In the genomic region with DNA sequence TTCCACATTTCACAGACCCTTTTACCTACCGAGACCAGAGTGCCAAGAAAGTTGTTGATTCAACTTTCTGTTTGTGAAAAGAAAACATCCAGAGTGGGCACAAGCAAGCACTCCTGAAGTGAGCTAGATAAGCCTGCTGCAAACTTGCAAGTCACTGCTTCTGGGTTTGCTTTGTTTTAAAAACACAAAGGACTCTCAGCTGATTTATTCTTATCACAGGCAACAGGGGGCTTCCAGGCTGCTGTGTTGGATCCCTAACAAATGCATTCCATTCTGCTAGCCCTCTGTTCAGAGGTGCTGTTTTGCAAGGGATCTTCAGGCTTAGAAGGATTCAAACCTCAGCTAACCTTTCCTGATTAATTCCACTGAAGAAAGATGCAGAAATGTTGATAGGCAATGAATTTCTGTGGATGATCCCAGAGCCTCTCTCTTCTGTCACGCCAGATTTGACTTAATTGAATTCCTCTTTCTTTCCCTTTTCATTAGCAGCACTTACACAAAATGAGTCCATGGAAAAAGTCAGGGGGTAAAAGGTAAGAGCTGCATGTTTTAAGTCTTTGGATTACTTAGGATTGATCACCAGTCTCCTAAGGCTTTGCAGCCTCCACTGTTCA, we compare ENCODE assay signal across 13 mouse cellular contexts.
DNase-seq lines count a peak whose midpoint lies in the region; ATAC-seq and TF ChIP-seq lines count a peak whose summit lies in the region.
"Had no signal": no experiment of that assay in that cellular context is flagged by ENCODE, and none has a peak within 500 bp of the region (broad histone marks: within the 10 kb centered on the region; RNA-seq: fewer than 3 reads in every experiment).

No protein-coding gene starts in this region.

- H3K4me1 ChIP-seq in heart, postnatal 0 days (ENCODE audit: control insufficient read depth, insufficient read depth): peaks cover 7% of the 10 kb centered on the region; the same call in 1 of the 2 replicates
- peaks cover 5% of the 10 kb centered on the region; the same call in 1 of the 2 replicates for H3K4me1 ChIP-seq in hindbrain, embryonic 16.5 days (ENCODE audit: control insufficient read depth, insufficient read depth, low read depth, low read length)
- H3K4me1 ChIP-seq in neural tube, embryonic 12.5 days: peaks cover 13% of the 10 kb centered on the region
- H3K4me1 ChIP-seq: limb, embryonic 12.5 days had no signal

- intact Hi-C loops in gastrocnemius, postnatal 14 days (cut with DNase I; ENCODE audit: low total_unique reads): no loop called here

- 0 out of 2 replicates have a peak overlapping the region, but pooled peaks have one; percentile 1 for H3K27ac ChIP-seq in heart, postnatal 0 days (ENCODE audit: low read depth)
- peak overlapping the region; percentile 31; the same call in 1 of the 2 replicates for H3K27ac ChIP-seq in hindbrain, embryonic 16.5 days (ENCODE audit: low read depth, low read length)
- H3K27ac ChIP-seq in neural tube, embryonic 12.5 days: no peak overlapping the region
- H3K27ac ChIP-seq: kidney, postnatal 0 days; limb, embryonic 12.5 days had no signal

- no peaks in the 10 kb centered on the region for H3K27me3 ChIP-seq in heart, postnatal 0 days (ENCODE audit: control insufficient read depth, insufficient read depth, low read length)
- H3K27me3 ChIP-seq in hindbrain, embryonic 16.5 days (replicated peaks; ENCODE audit: control insufficient read depth, insufficient read depth, low read length): no peaks in the 10 kb centered on the region
- H3K27me3 ChIP-seq in neural tube, embryonic 12.5 days (replicated peaks): no peaks in the 10 kb centered on the region
- H3K27me3 ChIP-seq: limb, embryonic 12.5 days had no signal

- H3K36me3 ChIP-seq in heart, postnatal 0 days (replicated peaks; ENCODE audit: control insufficient read depth, insufficient read depth, low read length): no peaks in the 10 kb centered on the region
- no peaks in the 10 kb centered on the region for H3K36me3 ChIP-seq in hindbrain, embryonic 16.5 days (ENCODE audit: control insufficient read depth, insufficient read depth, low read length)
- H3K36me3 ChIP-seq in neural tube, embryonic 12.5 days: no peaks in the 10 kb centered on the region
- H3K36me3 ChIP-seq: limb, embryonic 12.5 days had no signal

- H3K4me2 ChIP-seq in heart, postnatal 0 days (ENCODE audit: low read depth, low read length): 0 out of 2 replicates have a peak overlapping the region, but pooled peaks have one; percentile 10
- peak overlapping the region; percentile 8; the same call in 1 of the 2 replicates for H3K4me2 ChIP-seq in hindbrain, embryonic 16.5 days (ENCODE audit: low read length)
- H3K4me2 ChIP-seq in neural tube, embryonic 12.5 days (replicated peaks): no peak overlapping the region
- H3K4me2 ChIP-seq: limb, embryonic 12.5 days had no signal

- no peaks in the 10 kb centered on the region for H3K9me3 ChIP-seq in heart, postnatal 0 days (replicated peaks; ENCODE audit: control insufficient read depth, low read length)
- no peaks in the 10 kb centered on the region for H3K9me3 ChIP-seq in hindbrain, embryonic 16.5 days (ENCODE audit: control insufficient read depth, low read length)
- no peaks in the 10 kb centered on the region for H3K9me3 ChIP-seq in neural tube, embryonic 12.5 days
- H3K9me3 ChIP-seq: limb, embryonic 12.5 days had no signal

- TF ChIP-seq CTCF in heart, postnatal 0 days (IDR thresholded peaks at IDR 0.05; ENCODE audit: low read depth): no peak

- no peak for DNase-seq in heart, postnatal 0 days (ENCODE audit: low spot score)
- DNase-seq in heart, adult 11 months: no peak
- no peak for DNase-seq in thymus, postnatal 0 days (ENCODE audit: low spot score)
- DNase-seq in frontal cortex, postnatal 10 days (ENCODE audit: low spot score in 2 of 2): no peak
- DNase-seq in gastrocnemius, postnatal 14 days: no peak
- DNase-seq: adrenal gland, postnatal 36 days; gastrocnemius, postnatal 25 days; thymus, postnatal 36 days had no signal

- no peak for ATAC-seq in heart, postnatal 0 days (ENCODE audit: insufficient read depth, low read depth)
- peak; percentile 78 for ATAC-seq in common myeloid progenitor, adult 5-6 weeks (replicated peaks; ENCODE audit: low read depth, poor library complexity, severe bottlenecking)
- peak; percentile 53 for ATAC-seq in hindbrain, embryonic 16.5 days
- peak; percentile 58; the same call in 1 of the 2 replicates for ATAC-seq in neural tube, embryonic 12.5 days (ENCODE audit: low FRiP score, low read depth)

- 12% methylated on average over 2 of the region's 2 CpGs for WGBS in heart, postnatal 0 days
- WGBS in hindbrain, embryonic 16.5 days: 5% methylated on average over 2 of the region's 2 CpGs
- 8% methylated on average over 2 of the region's 2 CpGs for WGBS in neural tube, embryonic 12.5 days

- H3K4me3 ChIP-seq in heart, postnatal 0 days (ENCODE audit: low read depth, low read length): no peak overlapping the region
- no peak overlapping the region for H3K4me3 ChIP-seq in hindbrain, embryonic 16.5 days (ENCODE audit: low read length)
- H3K4me3 ChIP-seq in neural tube, embryonic 12.5 days: no peak overlapping the region
- H3K4me3 ChIP-seq: limb, embryonic 12.5 days had no signal

- no peak overlapping the region for H3K9ac ChIP-seq in heart, postnatal 0 days (replicated peaks; ENCODE audit: low read depth, low read length)
- no peak overlapping the region for H3K9ac ChIP-seq in hindbrain, embryonic 16.5 days (ENCODE audit: low read depth, low read length)
- no peak overlapping the region for H3K9ac ChIP-seq in neural tube, embryonic 12.5 days
- H3K9ac ChIP-seq: limb, embryonic 12.5 days had no signal

- TF ChIP-seq EP300 in heart, postnatal 0 days (IDR thresholded peaks at IDR 0.05; ENCODE audit: low read depth): no peak
